Mouse (Mus musculus): ENCODE measurements around the gene Lhx5. TPM values are rescaled to one million over a fixed set of nuclear protein-coding genes. Genes with fewer than 3 reads are reported as not detected.

Gene Lhx5
- total RNA-seq, 2 experiments from 2014 or later: not detected

GRCm38 (mm10) chr5:120456253-120456652, 24.8 kb downstream of the Lhx5 start:
- no peak for DNase-seq (ENCODE audit: low spot score in 2 of 2)
- intact Hi-C loops (cut with DNase I): loop anchor here (5.0 kb wide), 1 partner anchor 309 kb away; no protein-coding TSS in a partner anchor

DNA sequence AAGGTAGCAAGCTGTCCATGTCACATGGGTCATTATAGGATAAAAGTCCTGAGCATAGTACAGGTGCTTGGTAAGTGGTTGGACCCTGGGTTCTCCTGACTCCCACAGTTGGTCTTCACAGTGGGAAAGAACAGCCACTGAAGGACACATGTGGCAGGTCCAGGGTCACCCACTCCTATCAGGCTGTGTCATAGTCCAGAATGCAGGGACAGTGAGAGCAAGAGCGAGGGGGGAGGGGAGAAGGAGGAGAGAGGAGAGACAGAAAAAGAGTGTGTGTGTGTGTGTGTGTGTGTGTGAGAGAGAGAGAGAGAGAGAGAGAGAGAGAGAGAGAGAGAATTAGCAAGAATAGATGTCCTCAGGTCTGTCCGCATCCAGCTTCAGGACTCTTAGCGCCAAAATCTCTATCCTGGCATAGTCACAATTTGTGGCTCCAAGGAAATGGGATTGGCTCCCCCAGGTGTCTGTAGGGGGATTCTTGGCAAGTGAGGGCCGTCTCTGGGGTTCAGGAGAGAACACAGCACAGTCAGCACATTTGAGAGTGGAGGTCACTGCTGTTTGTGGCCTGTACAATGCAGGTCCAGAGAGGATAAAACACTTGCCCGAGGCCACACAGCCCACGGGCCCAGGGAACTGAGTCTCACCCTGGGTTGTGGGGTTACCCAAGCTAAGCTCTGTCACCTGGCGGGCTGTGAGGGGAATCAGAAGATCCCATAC, 25.5 kb downstream of the Lhx5 start:
- intact Hi-C loops (cut with DNase I): loop anchor here (5.0 kb wide), 1 partner anchor 310 kb away; no protein-coding TSS in a partner anchor
- no peak for DNase-seq (ENCODE audit: low spot score in 2 of 2)

GRCm38 (mm10) chr5:120457628-120458027, 26.1 kb downstream of the Lhx5 start:
- DNase-seq (ENCODE audit: low spot score in 2 of 2): no peak
- intact Hi-C loops (cut with DNase I): loop anchor here (5.0 kb wide), 1 partner anchor 310 kb away; no protein-coding TSS in a partner anchor

- DNase-seq (ENCODE audit: low spot score in 2 of 2): no peak
- intact Hi-C loops (cut with DNase I): loop anchor here (5.0 kb wide), 1 partner anchor 312 kb away; no protein-coding TSS in a partner anchor
These were observed 27.6 kb downstream of the Lhx5 start for GRCm38 (mm10) chr5:120459133-120459532.

DNA sequence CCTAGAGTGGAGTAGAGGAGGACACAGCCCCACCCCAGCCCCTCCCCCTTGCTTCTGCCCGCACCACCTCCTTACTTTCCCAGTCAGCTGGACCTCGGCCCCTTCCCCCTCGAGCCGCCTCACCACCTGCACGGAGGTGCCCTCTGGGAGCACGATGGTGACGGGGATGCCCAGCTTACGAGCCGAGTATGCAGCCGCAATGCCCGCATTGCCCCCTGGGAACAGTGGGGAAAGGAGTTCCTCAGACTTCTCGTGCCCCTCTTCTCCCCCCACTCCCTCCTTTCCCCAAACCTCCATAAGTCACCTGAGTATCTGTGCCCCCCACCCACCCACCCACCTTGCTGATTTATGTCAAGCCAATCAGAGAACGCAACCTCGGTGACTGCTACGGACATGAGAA, 30.4 kb downstream of the Lhx5 start:
- no peak for DNase-seq (ENCODE audit: low spot score in 2 of 2)
- intact Hi-C loops (cut with DNase I): no loop called here

DNA sequence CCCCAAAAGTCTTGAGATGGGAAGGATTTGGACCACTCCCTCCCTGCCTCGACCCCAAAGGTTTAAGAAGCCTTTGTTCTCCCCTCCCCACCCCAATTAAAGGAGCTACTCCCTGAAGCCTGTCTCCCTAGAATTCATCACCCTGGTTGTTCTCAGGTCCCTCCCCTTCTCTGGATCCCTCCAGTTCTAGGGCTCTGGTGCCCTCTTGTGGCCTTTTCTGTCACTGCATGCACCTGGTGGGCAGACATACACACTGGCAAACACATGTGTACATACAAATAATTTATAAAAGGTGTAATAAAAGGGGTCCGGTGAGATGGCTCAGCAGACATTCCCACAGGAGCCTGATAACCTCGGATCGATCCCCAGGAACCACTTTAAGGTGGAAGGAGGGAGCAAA, 32.8 kb downstream of the Lhx5 start:
- DNase-seq (ENCODE audit: low spot score in 2 of 2): no peak
- intact Hi-C loops (cut with DNase I): no loop called here

DNA sequence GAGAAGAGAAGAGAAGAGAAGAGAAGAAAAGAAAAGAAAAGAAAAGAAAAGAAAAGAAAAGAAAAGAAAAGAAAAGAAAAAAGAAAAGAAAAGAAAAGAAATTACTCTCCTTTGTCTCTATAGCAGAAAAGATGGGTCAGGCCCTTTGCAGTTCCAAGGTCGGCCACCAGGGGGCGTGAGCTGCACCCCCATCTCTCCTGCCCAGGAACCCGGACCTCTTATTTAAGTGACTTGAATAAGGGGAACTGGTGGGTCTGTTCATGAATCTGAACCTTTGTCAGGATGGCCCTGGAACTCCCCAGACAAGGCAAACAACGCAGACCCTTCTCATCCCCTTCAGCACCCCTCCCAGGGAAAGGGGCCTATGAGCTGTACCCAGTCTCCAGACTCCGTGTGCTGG, 33.6 kb downstream of the Lhx5 start:
- no peak for DNase-seq (ENCODE audit: low spot score in 2 of 2)
- intact Hi-C loops (cut with DNase I): no loop called here

DNA sequence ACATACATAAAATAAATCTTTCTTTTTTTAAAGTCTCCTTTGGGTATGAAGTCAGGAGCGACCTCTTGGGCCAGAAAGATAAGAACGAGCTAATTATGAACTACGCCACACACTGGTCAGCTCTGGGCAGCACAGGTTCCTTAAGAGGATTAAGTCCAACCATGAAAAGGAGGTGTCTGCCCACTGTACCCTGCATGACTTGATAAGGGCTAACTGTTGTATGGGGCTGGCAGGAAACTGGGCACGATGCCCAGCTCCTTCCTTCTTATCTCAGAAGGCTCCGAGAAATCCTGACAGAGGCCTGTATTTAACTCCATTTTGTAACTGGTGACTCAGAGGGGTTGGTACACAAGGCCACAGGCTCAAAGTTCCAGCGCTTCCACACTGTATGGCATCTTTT, 34.4 kb downstream of the Lhx5 start:
- intact Hi-C loops (cut with DNase I): no loop called here
- DNase-seq (ENCODE audit: low spot score in 2 of 2): no peak

- intact Hi-C loops (cut with DNase I): no loop called here
- DNase-seq (ENCODE audit: low spot score in 2 of 2): no peak
These were observed 35.5 kb downstream of the Lhx5 start for GRCm38 (mm10) chr5:120467026-120467425.

DNA sequence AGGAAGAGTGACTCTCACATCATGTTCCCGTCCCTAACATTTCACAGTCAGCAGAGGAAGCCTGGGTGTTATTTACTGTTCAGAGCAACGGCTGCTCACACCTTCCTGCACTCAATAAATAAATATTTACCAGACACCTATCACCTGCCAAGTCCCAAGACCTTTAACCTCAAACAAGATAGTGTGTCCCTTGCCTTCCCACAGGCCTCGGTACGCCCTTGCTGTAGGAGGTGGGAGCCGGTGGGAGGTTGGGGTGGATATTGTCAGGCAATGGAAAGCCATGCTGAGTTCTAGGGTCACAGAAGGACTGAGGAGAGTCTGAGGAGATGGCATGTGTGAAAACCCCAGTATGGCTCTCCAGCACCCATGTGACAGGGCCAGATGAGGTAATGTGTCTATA, 36.8 kb downstream of the Lhx5 start:
- intact Hi-C loops (cut with DNase I): no loop called here
- no peak for DNase-seq (ENCODE audit: low spot score in 2 of 2)

GRCm38 (mm10) chr5:120468830-120469229, 37.3 kb downstream of the Lhx5 start:
- no peak for DNase-seq (ENCODE audit: low spot score in 2 of 2)
- intact Hi-C loops (cut with DNase I): no loop called here

DNA sequence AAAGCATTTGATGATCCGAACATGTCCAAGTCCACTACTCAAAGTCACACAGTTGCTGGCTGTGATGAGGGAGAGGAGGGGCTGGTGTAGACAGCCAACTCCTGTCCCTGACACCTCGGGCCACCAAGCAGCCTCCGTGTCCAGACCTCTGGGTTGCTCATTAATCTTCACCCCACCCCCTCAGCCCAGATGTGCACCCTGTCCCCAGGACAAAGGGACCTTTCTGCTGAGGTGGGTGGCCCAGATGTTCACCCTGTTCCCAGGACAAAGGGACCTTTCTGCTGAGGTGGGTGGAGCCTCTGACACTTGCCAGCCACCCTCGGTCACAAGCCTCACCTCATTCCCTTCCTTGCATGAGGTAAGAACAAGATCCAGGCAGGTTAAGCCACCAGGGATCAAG, 40.0 kb downstream of the Lhx5 start:
- intact Hi-C loops (cut with DNase I): no loop called here
- no peak for DNase-seq (ENCODE audit: low spot score in 2 of 2)

DNA sequence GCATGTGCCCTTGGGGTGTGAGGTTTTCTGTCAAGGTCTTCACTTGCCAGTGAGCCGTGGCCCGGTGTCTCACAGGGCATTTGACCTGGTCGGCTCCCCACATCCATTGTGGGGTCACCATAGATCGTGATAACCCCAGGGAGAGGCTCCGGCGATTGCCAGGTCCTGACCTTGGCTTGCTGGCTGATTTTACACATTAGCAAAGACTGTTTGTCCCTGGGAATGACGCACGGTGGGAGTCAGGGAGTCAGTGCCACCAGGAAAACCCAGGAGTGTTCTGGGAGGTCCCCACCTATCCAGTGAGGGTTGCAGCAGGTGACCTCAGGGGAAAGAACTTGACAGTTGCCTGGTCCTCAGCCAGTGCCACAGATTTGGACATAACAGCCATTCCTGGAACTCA, 41.3 kb downstream of the Lhx5 start, which contains the start of gene Sdsl:
TSS of gene Sdsl (minus strand) at position 41 of the 400 bp plus-strand sequence.
- intact Hi-C loops (cut with DNase I): no loop called here
- DNase-seq (ENCODE audit: low spot score in 2 of 2): no peak

- intact Hi-C loops (cut with DNase I): no loop called here
- DNase-seq (ENCODE audit: low spot score in 2 of 2): no peak
These were observed 41.9 kb downstream of the Lhx5 start for GRCm38 (mm10) chr5:120473361-120473760.

DNA sequence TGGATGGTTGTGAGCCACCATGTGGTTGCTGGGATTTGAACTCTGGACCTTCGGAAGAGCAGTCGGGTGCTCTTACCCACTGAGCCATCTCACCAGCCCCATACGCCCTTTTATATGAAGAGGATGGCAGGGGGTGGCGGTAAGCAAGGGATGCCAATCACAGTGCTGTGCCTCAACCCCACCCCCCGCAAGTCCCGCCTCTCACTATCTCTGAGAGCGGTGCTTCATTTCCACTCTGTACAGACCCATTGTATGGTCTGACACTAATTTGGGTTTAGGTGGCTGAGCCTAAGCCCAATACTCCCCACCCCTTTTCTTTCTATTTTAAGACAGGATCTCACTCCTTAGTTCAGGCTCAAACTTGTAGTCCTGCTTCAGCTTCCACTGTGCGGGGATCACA, 44.4 kb downstream of the Lhx5 start:
- intact Hi-C loops (cut with DNase I): no loop called here
- no peak for DNase-seq (ENCODE audit: low spot score in 2 of 2)

DNA sequence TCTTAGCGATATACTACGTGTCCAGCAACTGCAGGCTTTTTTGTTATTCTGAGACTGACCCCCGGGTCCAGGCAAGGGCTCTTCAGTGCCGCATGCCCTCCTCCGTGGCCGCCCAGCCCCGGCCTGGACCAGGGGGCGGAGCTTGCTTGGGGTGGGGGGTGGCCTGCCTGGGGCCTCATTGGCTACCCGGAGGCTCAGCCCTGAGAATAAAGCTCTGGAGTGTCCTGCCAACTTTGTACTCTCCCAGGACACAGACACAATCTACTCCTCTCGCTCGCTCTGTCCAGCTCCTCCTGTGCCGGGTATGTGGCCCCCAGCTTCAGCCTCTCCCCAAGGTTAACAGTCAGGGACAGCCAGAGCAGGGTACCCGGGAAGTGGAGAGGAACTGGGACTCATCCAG, 44.8 kb downstream of the Lhx5 start, which contains the start of gene Sds:
TSS of gene Sds (plus strand) at position 231 of the 400 bp plus-strand sequence.
- no peak for DNase-seq (ENCODE audit: low spot score in 2 of 2)
- intact Hi-C loops (cut with DNase I): no loop called here

DNA sequence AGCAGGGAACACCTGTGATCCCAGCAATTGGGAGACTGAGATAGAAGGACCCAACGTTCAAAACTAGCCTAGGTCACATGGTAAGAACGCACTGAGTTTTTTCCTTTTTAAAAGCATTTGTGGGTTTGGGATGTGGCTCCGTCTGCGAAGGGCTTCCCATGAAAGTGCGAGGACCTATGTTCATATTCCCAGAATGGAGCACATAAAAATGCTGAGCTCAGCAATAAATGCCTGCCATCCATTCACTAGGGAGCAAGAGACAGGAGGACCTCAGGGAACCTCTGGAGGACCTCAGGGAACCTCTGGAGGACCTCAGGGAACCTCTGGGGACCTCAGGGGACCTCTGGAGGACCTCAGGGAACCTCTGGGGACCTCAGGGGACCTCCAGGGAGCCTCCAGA, 46.5 kb downstream of the Lhx5 start:
- intact Hi-C loops (cut with DNase I): no loop called here
- no peak for DNase-seq (ENCODE audit: low spot score in 2 of 2)

GRCm38 (mm10) chr5:120479538-120479937, 48.0 kb downstream of the Lhx5 start:
- DNase-seq (ENCODE audit: low spot score in 2 of 2): no peak
- intact Hi-C loops (cut with DNase I): no loop called here

DNA sequence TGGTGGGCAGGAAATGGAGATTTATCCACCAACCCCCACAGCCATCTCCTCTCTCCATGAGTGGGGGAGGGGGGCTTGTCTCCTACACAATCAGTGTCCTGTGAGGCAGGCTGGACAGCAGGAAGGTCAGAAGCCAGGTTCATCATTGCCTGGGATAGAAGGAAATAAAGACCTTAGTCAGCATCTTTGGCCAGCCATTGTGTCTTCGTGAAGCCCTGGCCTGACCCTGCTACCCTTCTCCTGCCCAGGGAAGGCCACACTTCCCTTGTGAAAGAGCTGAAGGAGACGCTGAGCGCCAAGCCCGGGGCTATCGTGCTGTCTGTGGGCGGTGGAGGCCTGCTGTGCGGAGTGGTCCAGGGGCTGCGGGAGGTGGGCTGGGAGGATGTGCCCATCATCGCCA, 49.7 kb downstream of the Lhx5 start:
- no peak for DNase-seq (ENCODE audit: low spot score in 2 of 2)
- intact Hi-C loops (cut with DNase I): no loop called here

DNA sequence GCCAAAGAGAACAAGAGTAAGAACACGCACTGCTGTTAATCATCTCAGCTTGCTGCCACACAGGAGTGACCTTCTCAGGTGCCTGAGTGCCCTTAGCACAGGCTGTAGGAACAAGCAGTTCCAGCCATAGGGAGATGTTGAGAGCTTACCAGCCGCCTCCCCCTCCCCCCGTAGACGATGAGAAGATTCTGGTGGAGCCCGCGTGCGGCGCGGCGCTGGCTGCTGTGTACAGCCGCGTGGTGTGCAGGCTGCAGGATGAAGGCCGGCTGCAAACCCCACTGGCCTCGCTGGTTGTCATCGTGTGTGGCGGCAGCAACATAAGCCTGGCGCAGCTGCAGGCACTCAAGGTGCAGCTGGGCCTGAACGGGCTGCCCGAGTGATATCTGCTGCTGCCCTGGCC, 51.9 kb downstream of the Lhx5 start:
- intact Hi-C loops (cut with DNase I): no loop called here
- DNase-seq (ENCODE audit: low spot score in 2 of 2): no peak

DNA sequence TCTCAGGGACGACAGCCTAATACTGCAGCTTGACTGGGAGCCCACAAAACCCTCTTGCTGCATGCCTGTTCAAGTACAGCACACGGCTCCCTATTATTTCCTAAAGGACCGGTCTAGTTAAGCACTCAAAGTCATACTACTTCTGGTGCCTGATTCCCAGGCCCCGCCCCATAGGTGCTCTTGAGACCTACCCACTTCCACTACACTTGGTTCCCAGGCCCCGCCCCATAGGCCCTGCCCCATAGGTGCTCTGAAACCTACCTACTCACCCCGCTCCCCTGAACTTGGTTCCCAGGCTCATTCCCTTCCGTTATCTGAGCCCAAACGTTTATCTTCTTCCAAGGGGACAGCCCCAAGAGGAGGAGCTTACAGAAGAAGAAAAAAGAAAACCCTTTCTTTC, 56.3 kb downstream of the Lhx5 start:
- intact Hi-C loops (cut with DNase I): no loop called here
- DNase-seq (ENCODE audit: low spot score in 2 of 2): no peak
